Comparison of ENCODE assay signal across 6 mouse cellular contexts in the genomic region with DNA sequence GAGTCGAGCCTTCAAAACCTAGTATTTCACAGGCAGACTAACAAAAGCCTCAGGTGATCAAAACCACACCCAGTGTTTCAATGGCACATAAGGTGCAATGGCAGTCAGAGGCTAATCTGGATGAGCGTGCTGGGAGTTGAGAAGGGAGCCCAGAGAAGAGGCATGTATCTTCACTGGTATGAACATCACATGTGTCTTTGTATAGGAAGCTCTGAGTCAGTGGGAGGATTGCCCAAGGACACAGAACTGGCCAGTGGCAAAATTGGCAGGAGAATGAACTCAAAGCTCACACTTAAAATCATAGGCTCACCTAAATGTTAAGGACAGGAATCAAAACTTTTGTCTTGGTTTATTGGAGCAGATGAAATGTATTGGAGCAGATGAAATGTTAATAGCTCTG.
"Had no signal": no experiment of that assay in that cellular context is flagged by ENCODE, and none has a peak within 500 bp of the region (broad histone marks: within the 10 kb centered on the region; RNA-seq: fewer than 3 reads in every experiment).

No protein-coding gene starts in this region.

- DNase-seq: kidney, postnatal 25 days; left cerebral cortex, postnatal 4 days; lung, adult 18-20 months; right cerebral cortex, adult 18-20 months; right cerebral cortex, postnatal 25 days; thymus, postnatal 4 days had no signal
